Mouse (Mus musculus) gastrocnemius, adult 2 months (tissue): ENCODE results near the gene Zcwpw1. TPM values are rescaled to one million over a fixed set of nuclear protein-coding genes. Genes with fewer than 3 reads are reported as not detected.

Experiments used
- DNase-seq: peaks from one replicate; pipeline ENCODE4 v3.0.0; 2022
- H3K27ac ChIP-seq: fragments of 200-600 bp; 2 replicates; pipeline ENCODE4 v1.8.1; 2022; ENCODE audit warnings: mild to moderate bottlenecking
- H3K4me3 ChIP-seq: fragments of 200-600 bp; 2 replicates; pipeline ENCODE4 v1.8.1; 2022; ENCODE audit warnings: mild to moderate bottlenecking, moderate library complexity
- CTCF ChIP-seq: fragments of 200-600 bp; IDR thresholded peaks from 2 replicates; pipeline ENCODE4 v1.8.1; 2022; ENCODE audit warnings: antibody characterized with exemption, mild to moderate bottlenecking, moderate library complexity
- intact Hi-C: fragments of 180-260 bp; cut with DNase I; formaldehyde crosslinking; loops from one replicate; pipeline ENCODE4 v1.15.1; 2025
- total RNA-seq, 2 experiments: library from RNA; stranded (reverse); gene quantifications; 2 replicates each; pipeline ENCODE4 v1.2.3; 2021

The Zcwpw1 gene
- total RNA-seq, 2 experiments from 2014 or later = 0.20 to 0.39 TPM

DNA sequence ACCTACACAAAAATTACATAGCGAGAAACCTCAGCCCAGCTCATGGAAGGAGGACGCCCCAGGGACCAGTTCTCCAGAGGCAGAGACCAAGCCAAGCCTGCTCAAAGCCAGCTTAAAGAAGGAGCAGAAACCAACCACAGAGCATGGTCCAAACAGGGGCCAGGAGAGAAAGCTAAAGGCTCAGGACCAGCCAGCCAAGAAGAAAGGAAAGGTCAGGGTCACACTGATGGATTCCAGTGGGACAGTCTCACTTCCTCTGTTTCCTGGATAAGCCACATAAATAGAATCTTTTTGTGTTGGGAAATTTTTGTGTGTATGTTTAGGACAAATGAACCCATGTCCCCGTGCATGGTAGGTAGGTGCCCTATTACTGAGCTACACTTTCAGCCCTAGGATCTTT, 9.0 kb downstream of the Zcwpw1 start:
- H3K4me3 ChIP-seq = no peak overlapping the region
- intact Hi-C loops = no loop called here
- TF ChIP-seq CTCF = no peak
- H3K27ac ChIP-seq = no peak overlapping the region
- DNase-seq = no peak

DNA sequence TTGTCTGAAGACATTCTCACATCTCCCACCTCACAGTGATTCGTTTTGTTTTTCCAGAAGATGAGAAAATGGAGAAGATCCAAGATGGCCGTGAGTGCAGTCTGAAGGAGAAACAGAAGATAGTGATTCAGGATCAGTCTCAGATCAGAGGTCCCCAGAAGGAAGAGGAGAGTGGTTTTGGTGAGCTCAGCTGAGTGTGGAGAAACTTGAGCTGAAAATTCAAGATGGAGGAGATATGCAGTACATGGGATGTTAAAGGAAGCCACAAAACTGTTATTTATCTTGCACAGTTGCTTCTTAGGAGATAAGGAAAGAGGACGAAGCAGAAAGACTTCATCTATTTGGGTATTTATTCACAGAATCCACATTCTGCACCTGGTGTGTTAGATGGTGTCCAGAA, 13.3 kb downstream of the Zcwpw1 start:
- intact Hi-C loops = no loop called here
- no peak for TF ChIP-seq CTCF
- no peak overlapping the region for H3K27ac ChIP-seq
- H3K4me3 ChIP-seq = no peak overlapping the region
- DNase-seq = no peak

GRCm38 (mm10) chr5:137806158-137806557, 18.6 kb downstream of the Zcwpw1 start:
- DNase-seq = no peak
- no peak overlapping the region for H3K4me3 ChIP-seq
- H3K27ac ChIP-seq = no peak overlapping the region
- intact Hi-C loops = no loop called here
- TF ChIP-seq CTCF = no peak

DNA sequence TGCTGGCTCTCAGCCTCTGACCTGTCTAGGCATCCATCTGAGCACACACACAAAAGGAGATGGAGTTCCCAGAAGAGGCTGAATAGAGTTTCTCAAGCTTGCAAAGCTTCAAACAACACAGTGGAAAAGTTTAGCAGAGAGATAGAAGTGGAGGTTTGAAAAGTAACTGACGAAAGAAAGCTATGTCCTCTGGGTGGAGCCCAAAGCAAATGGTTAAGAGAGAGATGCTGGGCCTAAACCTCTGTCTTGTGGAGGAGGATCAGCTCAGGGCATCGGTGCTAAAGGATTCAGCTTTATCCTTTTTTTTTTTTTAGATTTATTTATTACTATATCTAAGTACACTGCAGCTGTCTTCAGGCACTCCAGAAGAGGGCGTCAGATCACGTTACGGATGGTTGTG, 20.7 kb downstream of the Zcwpw1 start:
- intact Hi-C loops = no loop called here
- no peak overlapping the region for H3K4me3 ChIP-seq
- TF ChIP-seq CTCF = no peak
- H3K27ac ChIP-seq = no peak overlapping the region
- no peak for DNase-seq

DNA sequence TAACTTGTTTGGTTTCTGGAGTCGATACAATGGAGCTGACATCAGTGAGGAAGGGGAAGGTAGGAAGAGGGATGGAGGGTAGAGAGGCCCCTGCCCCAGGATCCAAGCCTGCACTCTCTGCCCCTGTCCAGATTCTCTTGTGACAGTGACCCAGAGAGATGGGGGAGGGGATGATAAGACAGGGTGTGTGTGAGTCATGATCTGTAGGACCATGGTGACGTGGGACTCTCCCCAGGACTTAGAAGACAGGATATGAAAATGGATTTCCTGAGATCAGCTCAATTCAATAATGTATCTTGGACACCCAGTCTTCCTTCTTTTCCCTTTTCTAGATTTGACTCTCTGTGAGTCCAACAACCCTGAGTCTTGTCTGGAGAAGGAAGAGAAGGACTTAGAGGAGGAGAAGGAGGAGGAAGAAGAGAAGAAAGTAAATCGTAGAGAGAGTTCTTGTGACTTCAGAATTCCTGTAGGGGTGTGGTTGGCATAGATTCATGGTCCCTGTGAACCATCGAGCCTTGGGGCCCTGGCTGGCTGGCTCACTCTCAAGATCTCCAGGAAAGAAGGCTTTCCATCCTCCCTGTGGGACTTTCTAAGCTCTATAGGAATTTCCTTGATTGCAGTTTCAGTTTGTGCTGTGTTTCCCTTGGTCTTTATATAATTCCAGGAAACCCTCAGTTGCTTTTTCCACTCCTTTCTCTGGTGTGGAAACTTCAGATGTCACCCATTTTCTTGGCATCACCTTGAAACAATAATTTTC, 30.0 kb downstream of the Zcwpw1 start:
- Histone ChIP-seq H3K27ac (no peak overlapping the region), H3K4me3 (no peak overlapping the region)
- no peak for DNase-seq
- TF ChIP-seq CTCF = no peak
- intact Hi-C loops = no loop called here

- Histone ChIP-seq H3K27ac (no peak overlapping the region), H3K4me3 (no peak overlapping the region)
- no peak for TF ChIP-seq CTCF
- no peak for DNase-seq
- intact Hi-C loops = no loop called here
These were observed 34.5 kb downstream of the Zcwpw1 start for GRCm38 (mm10) chr5:137822126-137822525.

DNA sequence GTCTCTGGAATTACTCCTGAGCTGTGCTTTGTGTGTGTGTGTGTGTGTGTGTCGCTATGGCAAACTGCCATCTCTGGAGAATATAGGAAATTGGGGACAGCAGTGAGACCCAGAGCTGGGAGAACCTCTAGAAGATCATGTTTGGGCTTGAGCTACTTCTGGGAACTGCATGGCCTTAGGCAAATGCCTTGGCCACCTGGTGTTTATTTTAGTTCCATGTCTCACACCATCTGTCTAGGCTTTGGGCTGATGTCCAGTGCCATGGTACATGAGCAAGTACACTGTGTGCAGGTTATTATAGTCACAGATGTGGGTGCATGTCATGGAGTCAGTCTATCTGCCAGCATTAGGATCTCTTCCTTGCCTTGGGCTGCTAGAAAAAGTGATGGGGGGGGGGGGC, 35.0 kb downstream of the Zcwpw1 start:
- intact Hi-C loops = no loop called here
- Histone ChIP-seq H3K27ac (no peak overlapping the region), H3K4me3 (no peak overlapping the region)
- DNase-seq = no peak
- no peak for TF ChIP-seq CTCF

- Histone ChIP-seq H3K27ac (no peak overlapping the region), H3K4me3 (no peak overlapping the region)
- TF ChIP-seq CTCF = no peak
- DNase-seq = no peak
- intact Hi-C loops = no loop called here
These were observed 36.0 kb downstream of the Zcwpw1 start for GRCm38 (mm10) chr5:137823455-137824045.

DNA sequence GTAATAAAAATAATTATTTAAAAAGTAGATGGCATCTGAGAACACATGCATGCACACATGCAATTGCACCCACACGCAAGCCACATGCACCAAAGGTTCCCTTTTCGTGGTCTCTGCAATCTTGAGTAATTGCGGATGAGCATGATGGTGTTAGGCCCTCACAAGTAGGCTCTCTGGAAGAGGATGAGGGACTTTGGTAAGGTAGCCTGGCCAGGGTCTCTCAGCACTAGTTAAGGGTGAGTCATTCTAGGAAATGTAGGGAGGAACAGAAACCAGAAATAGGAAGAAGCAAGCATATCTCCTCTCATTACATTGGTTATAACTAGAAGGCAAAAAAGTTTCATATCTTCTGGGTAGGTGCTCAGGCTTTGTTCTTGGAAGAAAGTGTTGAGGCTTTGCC, 37.4 kb downstream of the Zcwpw1 start:
- intact Hi-C loops = no loop called here
- TF ChIP-seq CTCF = no peak
- no peak overlapping the region for H3K27ac ChIP-seq
- H3K4me3 ChIP-seq = no peak overlapping the region
- DNase-seq = no peak

DNA sequence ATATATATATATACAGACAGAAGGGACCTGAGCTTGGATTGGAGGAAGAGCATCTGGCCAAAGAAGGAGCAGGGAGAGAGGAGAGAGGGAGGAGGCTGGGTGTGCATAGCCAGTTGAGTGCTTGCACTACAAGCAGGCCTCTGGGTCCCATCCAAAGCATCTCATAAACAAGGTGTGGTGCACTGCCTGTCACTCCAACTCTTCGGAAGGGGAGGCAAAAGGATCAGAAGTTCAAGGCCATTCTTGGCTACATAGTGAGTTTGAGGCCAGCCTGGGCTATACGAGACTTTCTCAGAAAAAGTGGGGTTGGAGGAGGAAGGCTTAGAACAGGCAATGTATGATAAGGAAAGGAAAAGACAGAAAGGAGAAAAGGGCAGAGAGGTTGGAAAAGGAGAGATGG, 38.4 kb downstream of the Zcwpw1 start:
- H3K4me3 ChIP-seq = no peak overlapping the region
- no peak for TF ChIP-seq CTCF
- intact Hi-C loops = no loop called here
- H3K27ac ChIP-seq = no peak overlapping the region
- DNase-seq = no peak

- no peak for TF ChIP-seq CTCF
- DNase-seq = no peak
- intact Hi-C loops = no loop called here
These were observed 38.8 kb downstream of the Zcwpw1 start for GRCm38 (mm10) chr5:137826421-137826820.

DNA sequence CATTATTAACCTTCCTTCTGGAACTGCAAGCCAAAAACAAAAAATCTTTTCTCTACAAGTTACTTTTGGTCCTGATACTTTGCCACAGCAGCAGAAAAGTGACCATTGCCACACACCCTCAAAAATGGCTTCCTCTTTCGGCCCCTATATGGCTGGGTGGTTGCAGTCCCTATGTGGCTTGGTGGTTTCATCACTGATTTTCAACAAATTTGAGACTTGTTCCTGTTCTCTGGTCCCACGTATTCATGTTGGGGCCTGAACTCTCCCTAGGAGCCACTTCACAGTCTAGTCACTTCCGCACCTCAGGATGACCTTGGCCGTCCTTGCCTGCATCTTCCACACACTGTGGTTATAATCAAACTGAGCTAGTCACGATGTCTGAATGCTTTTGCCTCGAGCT, 41.1 kb downstream of the Zcwpw1 start:
- no peak for DNase-seq
- intact Hi-C loops = no loop called here
- no peak overlapping the region for H3K4me3 ChIP-seq
- no peak overlapping the region for H3K27ac ChIP-seq
- no peak for TF ChIP-seq CTCF

More at GRCm38 (mm10) chr5:137826421-137826820, 38.8 kb downstream of the Zcwpw1 start:
- no peak overlapping the region for H3K27ac ChIP-seq
- H3K4me3 ChIP-seq = no peak overlapping the region

DNA sequence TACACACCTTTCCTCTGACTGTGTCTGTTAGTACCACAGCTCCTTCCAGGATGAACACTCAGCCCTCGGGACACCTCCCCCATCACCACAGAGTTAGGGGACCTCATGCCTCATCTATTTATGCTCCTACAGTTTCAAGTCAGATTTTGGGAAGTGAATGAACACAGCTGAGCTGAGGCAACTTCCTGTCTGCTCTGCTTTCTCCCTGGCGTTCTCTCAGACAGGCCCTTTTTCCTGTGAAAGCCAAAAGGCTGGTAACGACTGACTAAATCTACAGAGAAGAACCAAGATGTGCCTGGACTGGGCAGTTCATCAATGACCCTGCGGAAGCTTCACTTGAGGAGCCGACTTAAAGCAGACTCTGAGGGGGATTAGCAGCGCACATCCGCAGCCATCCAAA, 42.6 kb downstream of the Zcwpw1 start:
- intact Hi-C loops = no loop called here
- no peak for TF ChIP-seq CTCF
- DNase-seq = no peak
- Histone ChIP-seq H3K27ac (no peak overlapping the region), H3K4me3 (no peak overlapping the region)

DNA sequence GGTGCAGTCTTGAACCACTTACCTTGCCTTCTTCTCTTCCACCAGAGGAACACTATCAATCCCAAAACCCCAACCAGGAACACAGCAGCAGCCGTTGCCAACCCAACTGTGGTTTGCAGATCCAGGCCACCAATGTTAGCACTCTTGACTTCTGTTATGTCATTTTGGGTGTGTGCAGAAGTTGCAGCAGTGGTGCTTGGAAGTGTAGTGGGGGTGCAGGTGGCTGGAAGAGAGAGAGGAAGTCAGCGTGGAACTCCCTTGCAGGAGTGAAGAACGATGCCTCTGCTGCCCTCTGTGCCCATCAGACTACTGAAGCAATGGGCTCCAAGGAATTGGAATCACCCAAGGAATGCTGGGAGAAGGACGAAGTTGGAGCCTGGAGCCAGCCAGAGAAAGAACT, 43.5 kb downstream of the Zcwpw1 start:
- TF ChIP-seq CTCF = no peak
- Histone ChIP-seq H3K4me3 (no peak overlapping the region), H3K27ac (no peak overlapping the region)
- intact Hi-C loops = no loop called here
- no peak for DNase-seq
